Mouse (Mus musculus) forebrain, embryonic 13.5 days (tissue): ENCODE data around the gene Htr1b. TPM values are rescaled to one million over a fixed set of nuclear protein-coding genes. Genes with fewer than 3 reads are reported as not detected.

Experiments
- ATAC-seq: fragments of 200-750 bp; cut with Nextera tagmentation; 2 replicates; pipeline ENCODE4 v1.8.0; 2017
- H3K27ac ChIP-seq: fragments of 300-500 bp; sonication (generic); 2 replicates; pipeline ENCODE4 v1.5.1; 2015; ENCODE audit warnings: inconsistent platforms, mild to moderate bottlenecking, moderate library complexity
- H3K27me3 ChIP-seq: fragments of 300-500 bp; sonication (generic); 2 replicates; pipeline ENCODE4 v1.6.1; 2015; ENCODE audit warnings: mild to moderate bottlenecking, inconsistent platforms
- H3K36me3 ChIP-seq: fragments of 300-500 bp; sonication (generic); 2 replicates; pipeline ENCODE4 v1.6.1; 2015; ENCODE audit warnings: mild to moderate bottlenecking, inconsistent platforms; ENCODE audit not compliant: poor library complexity, severe bottlenecking
- H3K4me1 ChIP-seq: fragments of 300-500 bp; sonication (generic); 2 replicates; pipeline ENCODE4 v1.6.1; 2015; ENCODE audit warnings: inconsistent platforms
- H3K4me2 ChIP-seq: fragments of 300-500 bp; sonication (generic); 2 replicates; pipeline ENCODE4 v1.6.1; 2015; ENCODE audit warnings: inconsistent platforms, mild to moderate bottlenecking, moderate library complexity
- H3K4me3 ChIP-seq: fragments of 300-500 bp; sonication (generic); 2 replicates; pipeline ENCODE4 v1.5.1; 2015; ENCODE audit warnings: mild to moderate bottlenecking, inconsistent platforms
- H3K9ac ChIP-seq: fragments of 300-500 bp; sonication (generic); 2 replicates; pipeline ENCODE4 v1.6.1; 2015; ENCODE audit warnings: mild to moderate bottlenecking, inconsistent platforms
- H3K9me3 ChIP-seq: fragments of 300-500 bp; sonication (generic); replicated peaks from 2 replicates; pipeline ENCODE4 v1.6.1; 2016; ENCODE audit warnings: inconsistent platforms
- WGBS: fragments of 180-500 bp; shearing (Covaris S2); methylation state at CpG from one replicate; pipeline ENCODE4 v1.1.7; 2015; 5-methylcytosine and 5-hydroxymethylcytosine counted together
- polyA plus RNA-seq: library from polyadenylated mRNA; unstranded; fragments of >200 nt; fragmentation: Nextera tagmentation; extraction: Ambion mirVana; gene quantifications from 2 replicates; pipeline ENCODE4 v1.2.1, GENCODE M21; 2015

The Htr1b gene
- 0.23 and 0.53 TPM in 2 replicates for polyA plus RNA-seq

DNA sequence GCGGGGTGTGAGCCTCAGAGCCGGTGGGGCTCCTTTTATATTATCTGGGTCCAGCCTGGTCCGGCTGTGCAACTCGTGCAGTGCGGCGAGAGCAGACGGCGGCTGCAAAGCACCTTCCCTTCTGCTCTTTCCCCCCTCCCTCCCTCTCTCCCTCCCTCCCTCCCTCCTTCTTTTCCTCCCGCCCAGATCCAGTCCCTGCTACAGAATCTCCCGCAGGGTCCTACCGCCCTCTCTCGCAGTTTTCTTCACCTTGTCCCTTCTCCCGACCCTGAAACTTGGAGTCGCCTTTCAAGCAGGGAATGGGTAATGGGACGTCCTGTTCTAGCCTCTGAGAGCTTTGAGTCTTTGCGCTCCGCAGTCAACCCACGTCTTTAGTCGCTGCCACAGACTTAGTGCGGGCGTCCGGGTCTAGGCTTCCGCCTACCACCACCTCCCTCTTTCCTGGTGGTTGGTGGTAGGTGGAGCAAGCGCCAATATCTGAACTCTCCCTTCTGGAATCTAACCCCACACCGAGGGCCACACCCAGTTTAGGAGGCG lies at the start of gene Htr1b:
Gene Htr1b, minus strand, starts transcription at position 392 of the 537 bp plus-strand sequence.
- under 1% methylated on average over 26 of the region's 26 CpGs for WGBS
- Histone ChIP-seq H3K9ac (peak within 1 kb of the TSS; percentile 66), H3K9me3 (no peaks in the 10 kb centered on the region), H3K4me1 (peaks cover 24% of the 10 kb centered on the region), H3K4me3 (peak within 1 kb of the TSS; percentile 76), H3K36me3 (no peaks in the 10 kb centered on the region), H3K4me2 (peak within 1 kb of the TSS; percentile 100), H3K27ac (no peak within 1 kb of the TSS), H3K27me3 (peaks cover 54% of the 10 kb centered on the region)
- peak; percentile 78 for ATAC-seq

DNA sequence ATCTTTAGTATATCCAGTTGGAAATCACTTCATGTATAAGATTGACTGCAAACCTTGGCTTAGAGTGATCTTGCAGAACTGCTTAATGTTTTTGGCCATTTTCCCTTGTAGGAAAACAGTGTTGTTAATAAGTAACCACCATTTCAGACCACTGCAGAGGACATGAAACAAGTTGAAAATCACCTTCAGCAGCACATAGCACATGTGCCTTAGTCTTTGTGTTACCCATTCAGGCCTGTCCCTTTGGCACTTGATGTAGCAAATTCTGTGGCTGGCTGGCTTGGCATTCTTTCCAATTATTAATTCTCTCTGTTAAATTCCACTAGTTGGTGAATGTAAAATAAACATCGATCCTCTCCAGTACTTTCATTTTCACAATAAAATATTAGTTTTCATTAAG lies 43.1 kb upstream of the Htr1b start:
- ATAC-seq, result no peak
- no peaks in the 10 kb centered on the region for H3K4me1 ChIP-seq
- no peak overlapping the region for H3K4me2 ChIP-seq
- no peak overlapping the region for H3K27ac ChIP-seq
- no peaks in the 10 kb centered on the region for H3K36me3 ChIP-seq
- H3K9me3 ChIP-seq, result peaks cover 3% of the 10 kb centered on the region; the same call in 1 of the 2 replicates
- no peak overlapping the region for H3K4me3 ChIP-seq
- 94% methylated on average over 1 of the region's 1 CpGs for WGBS
- no peak overlapping the region for H3K9ac ChIP-seq
- H3K27me3 ChIP-seq, result no peaks in the 10 kb centered on the region

DNA sequence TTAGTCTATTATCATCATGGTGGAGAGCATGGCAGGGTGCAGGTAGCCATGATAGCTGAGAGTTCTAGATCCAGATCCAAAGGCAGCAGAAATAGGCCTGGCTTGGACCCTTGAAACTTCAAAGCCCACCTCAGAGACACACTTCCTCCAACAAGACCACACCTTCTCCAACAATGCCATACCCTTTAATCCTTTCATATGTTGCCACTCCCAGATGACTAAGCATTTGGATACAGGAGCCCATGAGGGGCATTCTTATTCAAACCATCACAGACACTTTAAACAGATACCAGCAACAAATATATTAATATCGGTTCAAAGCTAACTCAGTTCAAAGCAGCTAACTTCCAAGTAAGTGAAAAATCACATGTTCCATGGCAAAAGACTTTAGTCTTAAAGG lies 3.9 kb upstream of the Htr1b start:
- ATAC-seq, result no peak
- 98% methylated on average over 1 of the region's 1 CpGs for WGBS
- H3K9ac ChIP-seq, result no peak overlapping the region
- H3K27me3 ChIP-seq, result peaks cover 34% of the 10 kb centered on the region
- no peaks in the 10 kb centered on the region for H3K36me3 ChIP-seq
- H3K27ac ChIP-seq, result no peak overlapping the region
- no peaks in the 10 kb centered on the region for H3K9me3 ChIP-seq
- peaks cover 17% of the 10 kb centered on the region for H3K4me1 ChIP-seq
- no peak overlapping the region for H3K4me2 ChIP-seq
- H3K4me3 ChIP-seq, result no peak overlapping the region

- no peak for ATAC-seq
- Histone ChIP-seq H3K27me3 (peaks cover 54% of the 10 kb centered on the region), H3K4me1 (peaks cover 24% of the 10 kb centered on the region), H3K9ac (no peak overlapping the region), H3K4me2 (0 out of 2 replicates have a peak overlapping the region, but pooled peaks have one; percentile 8), H3K4me3 (no peak overlapping the region), H3K36me3 (no peaks in the 10 kb centered on the region), H3K9me3 (no peaks in the 10 kb centered on the region), H3K27ac (no peak overlapping the region)
- WGBS, result 14% methylated on average over 8 of the region's 8 CpGs
Measured at GRCm38 (mm10) chr9:81635109-81635508, 1.5 kb upstream of the Htr1b start.

GRCm38 (mm10) chr9:81634163-81634562 lies 535 bp upstream of the Htr1b start:
- no peaks in the 10 kb centered on the region for H3K36me3 ChIP-seq
- no peak overlapping the region for H3K9ac ChIP-seq
- WGBS, result 1% methylated on average over 10 of the region's 10 CpGs
- no peaks in the 10 kb centered on the region for H3K9me3 ChIP-seq
- no peak for ATAC-seq
- H3K27me3 ChIP-seq, result peaks cover 54% of the 10 kb centered on the region
- H3K4me3 ChIP-seq, result peak overlapping the region; percentile 76
- H3K27ac ChIP-seq, result no peak overlapping the region
- H3K4me2 ChIP-seq, result peak overlapping the region; percentile 100
- peaks cover 24% of the 10 kb centered on the region for H3K4me1 ChIP-seq

DNA sequence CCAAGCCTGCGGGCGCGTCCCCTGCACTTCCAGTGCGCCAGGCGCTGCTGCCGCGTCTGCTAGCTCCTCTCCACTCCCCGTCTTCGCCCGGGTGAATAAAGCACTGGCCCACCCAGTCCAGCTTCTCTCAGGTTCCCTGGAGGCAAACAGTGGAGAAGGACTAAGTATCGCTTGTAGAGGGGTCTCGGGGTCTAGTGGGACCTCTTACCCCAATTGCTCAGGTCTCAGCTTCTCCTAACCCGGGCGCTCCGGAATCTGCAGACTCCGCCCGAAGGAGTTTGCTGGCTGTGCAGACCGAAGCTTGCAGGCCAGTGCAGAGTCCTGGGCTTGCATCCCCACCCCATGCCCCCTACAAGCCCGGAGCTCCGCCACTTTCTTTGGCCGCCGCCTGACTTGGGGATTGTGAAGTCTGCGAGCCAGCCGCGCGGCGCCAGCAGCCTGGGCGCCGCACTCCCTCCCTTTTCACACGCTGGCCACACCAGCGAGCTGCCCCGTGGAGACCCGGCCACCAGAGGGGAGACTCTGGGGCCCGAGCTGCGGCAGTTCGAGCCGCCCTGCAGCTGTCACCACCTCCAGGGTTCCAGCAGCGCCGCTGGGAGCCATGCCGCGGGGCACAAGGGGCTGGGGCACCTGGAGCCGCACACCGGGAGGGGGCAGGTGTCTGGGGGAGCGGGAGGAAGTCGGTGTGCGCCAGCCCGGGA lies 742 bp downstream of the Htr1b start:
- ATAC-seq, result peak; percentile 60
- Histone ChIP-seq H3K9ac (peak overlapping the region; percentile 66), H3K4me2 (peak overlapping the region; percentile 100), H3K9me3 (no peaks in the 10 kb centered on the region), H3K4me3 (peak overlapping the region; percentile 76), H3K27ac (no peak overlapping the region), H3K36me3 (no peaks in the 10 kb centered on the region), H3K27me3 (peaks cover 54% of the 10 kb centered on the region), H3K4me1 (peaks cover 24% of the 10 kb centered on the region)
- WGBS, result under 1% methylated on average over 45 of the region's 47 CpGs

- peaks cover 54% of the 10 kb centered on the region for H3K27me3 ChIP-seq
Measured at GRCm38 (mm10) chr9:81632191-81632735, 1.4 kb downstream of the Htr1b start.

GRCm38 (mm10) chr9:81631581-81632091 lies 2.0 kb downstream of the Htr1b start:
- H3K9me3 ChIP-seq, result no peaks in the 10 kb centered on the region
- H3K4me2 ChIP-seq, result peak overlapping the region; percentile 100
- peaks cover 24% of the 10 kb centered on the region for H3K4me1 ChIP-seq
- H3K9ac ChIP-seq, result no peak overlapping the region
- H3K27ac ChIP-seq, result no peak overlapping the region
- H3K36me3 ChIP-seq, result no peaks in the 10 kb centered on the region
- H3K27me3 ChIP-seq, result peaks cover 54% of the 10 kb centered on the region
- peak overlapping the region; percentile 76 for H3K4me3 ChIP-seq
- peak; percentile 7 for ATAC-seq
- 3% methylated on average over 27 of the region's 27 CpGs for WGBS

More at GRCm38 (mm10) chr9:81632191-81632735, 1.4 kb downstream of the Htr1b start:
- WGBS, result 1% methylated on average over 31 of the region's 31 CpGs
- no peaks in the 10 kb centered on the region for H3K9me3 ChIP-seq
- H3K36me3 ChIP-seq, result no peaks in the 10 kb centered on the region
- peaks cover 24% of the 10 kb centered on the region for H3K4me1 ChIP-seq
- peak overlapping the region; percentile 100 for H3K4me2 ChIP-seq
- peak overlapping the region; percentile 66 for H3K9ac ChIP-seq
- peak overlapping the region; percentile 76 for H3K4me3 ChIP-seq
- ATAC-seq, result peak; percentile 37
- H3K27ac ChIP-seq, result no peak overlapping the region

- Histone ChIP-seq H3K36me3 (no peaks in the 10 kb centered on the region), H3K9me3 (no peaks in the 10 kb centered on the region), H3K4me1 (peaks cover 5% of the 10 kb centered on the region; the same call in 1 of the 2 replicates), H3K9ac (no peak overlapping the region), H3K27me3 (peaks cover 16% of the 10 kb centered on the region), H3K27ac (no peak overlapping the region), H3K4me3 (no peak overlapping the region), H3K4me2 (no peak overlapping the region)
- 31% methylated on average over 9 of the region's 9 CpGs for WGBS
- peak; percentile 90 for ATAC-seq
Measured at GRCm38 (mm10) chr9:81626899-81627606, 6.6 kb downstream of the Htr1b start.

DNA sequence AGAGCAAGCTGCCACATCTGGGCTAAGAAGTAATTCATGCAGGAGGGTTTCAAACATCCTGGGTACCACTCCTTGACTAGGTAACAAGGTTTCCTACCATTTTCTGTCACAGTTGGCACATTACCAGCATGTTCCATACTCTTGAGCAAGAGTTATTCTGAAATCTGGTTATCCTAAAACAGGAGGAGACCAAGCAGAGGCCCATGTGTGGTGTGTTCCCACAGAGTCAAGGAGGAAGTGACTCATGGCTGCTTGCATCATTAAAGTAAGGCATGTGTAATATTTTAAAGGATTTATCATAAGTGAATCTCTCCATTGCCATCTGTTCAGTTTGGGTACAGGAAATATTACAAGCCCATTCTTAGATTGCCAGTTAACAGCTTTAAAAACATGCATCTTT lies 7.7 kb downstream of the Htr1b start:
- Histone ChIP-seq H3K27me3 (peaks cover 4% of the 10 kb centered on the region), H3K4me1 (no peaks in the 10 kb centered on the region), H3K4me2 (no peak overlapping the region)

GRCm38 (mm10) chr9:81622873-81623272 lies 10.8 kb downstream of the Htr1b start:
- Histone ChIP-seq H3K4me3 (no peak overlapping the region), H3K36me3 (no peaks in the 10 kb centered on the region), H3K9ac (no peak overlapping the region), H3K4me1 (no peaks in the 10 kb centered on the region), H3K4me2 (no peak overlapping the region), H3K27ac (no peak overlapping the region), H3K9me3 (no peaks in the 10 kb centered on the region), H3K27me3 (no peaks in the 10 kb centered on the region)
- WGBS, result 23% methylated on average over 5 of the region's 5 CpGs
- no peak for ATAC-seq

More for the DNA sequence above, 7.7 kb downstream of the Htr1b start:
- no peaks in the 10 kb centered on the region for H3K9me3 ChIP-seq
- H3K36me3 ChIP-seq, result no peaks in the 10 kb centered on the region
- H3K27ac ChIP-seq, result no peak overlapping the region
- no peak overlapping the region for H3K9ac ChIP-seq
- H3K4me3 ChIP-seq, result no peak overlapping the region
- no peak for ATAC-seq

GRCm38 (mm10) chr9:81611022-81611421 lies 22.6 kb downstream of the Htr1b start:
- H3K9ac ChIP-seq, result no peak overlapping the region
- no peaks in the 10 kb centered on the region for H3K27me3 ChIP-seq
- no peak overlapping the region for H3K27ac ChIP-seq
- no peaks in the 10 kb centered on the region for H3K9me3 ChIP-seq
- H3K4me3 ChIP-seq, result no peak overlapping the region
- ATAC-seq, result no peak
- H3K4me2 ChIP-seq, result no peak overlapping the region
- 80% methylated on average over 4 of the region's 4 CpGs for WGBS
- H3K36me3 ChIP-seq, result no peaks in the 10 kb centered on the region
- H3K4me1 ChIP-seq, result no peaks in the 10 kb centered on the region
